Mouse (Mus musculus): ENCODE results near the gene Dok1. TPM values are rescaled to one million over a fixed set of nuclear protein-coding genes. Genes with fewer than 3 reads are reported as not detected.

Gene Dok1
- total RNA-seq, 2 experiments from 2014 or later: 1.8 to 2.7 TPM

GRCm38 (mm10) chr6:83053136-83053960 lies 20.1 kb upstream of the Dok1 start:
- DNase-seq (ENCODE audit: low spot score in 2 of 2): peak; percentile 38 to 49

DNA sequence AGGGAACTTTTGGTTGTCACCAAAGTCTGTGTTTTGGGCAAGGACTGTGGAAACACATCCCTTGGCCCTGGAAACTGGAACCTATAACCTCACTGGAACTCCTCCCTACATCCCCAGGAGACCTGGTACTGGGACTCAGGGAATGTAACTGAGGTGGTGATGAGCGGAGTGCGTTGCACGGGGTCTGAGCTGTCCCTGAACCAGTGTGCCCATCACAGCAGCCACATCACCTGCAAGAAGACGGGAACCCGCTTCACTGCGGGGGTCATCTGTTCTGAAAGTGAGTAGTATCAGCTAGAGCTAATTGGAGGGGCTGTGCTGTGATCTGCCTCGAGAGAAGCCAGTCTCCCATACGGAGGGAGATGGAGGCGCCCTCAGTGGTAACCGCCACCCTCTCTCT lies 16.1 kb upstream of the Dok1 start:
- DNase-seq (ENCODE audit: low spot score in 2 of 2): no peak

GRCm38 (mm10) chr6:83044742-83045141 lies 11.5 kb upstream of the Dok1 start:
- no peak for DNase-seq (ENCODE audit: low spot score in 2 of 2)

- no peak for DNase-seq (ENCODE audit: low spot score in 2 of 2)
Measured at GRCm38 (mm10) chr6:83043993-83044392, 10.7 kb upstream of the Dok1 start.

DNA sequence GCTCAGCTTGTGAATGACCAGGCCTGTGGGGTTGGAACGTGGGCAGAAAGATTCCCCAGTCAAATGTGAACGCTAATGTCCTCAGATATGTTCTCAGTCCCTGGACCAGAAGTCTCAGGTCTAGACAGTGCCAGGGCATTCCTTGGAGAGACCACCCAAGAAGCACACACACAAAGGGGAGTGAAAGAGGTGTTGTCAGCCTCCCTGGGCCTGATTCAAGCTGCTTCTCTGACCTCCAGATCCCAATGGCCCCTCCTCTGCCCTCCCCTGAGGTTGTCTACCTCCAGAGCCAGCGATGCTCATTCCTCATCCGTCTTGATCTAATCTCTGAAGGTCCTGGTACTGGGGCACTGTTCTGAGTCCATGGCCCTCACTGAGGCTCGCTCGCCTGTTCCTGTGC lies 10.3 kb upstream of the Dok1 start:
- no peak for DNase-seq (ENCODE audit: low spot score in 2 of 2)

- DNase-seq (ENCODE audit: low spot score in 2 of 2): no peak
Measured at GRCm38 (mm10) chr6:83040601-83041000, 7.3 kb upstream of the Dok1 start.

GRCm38 (mm10) chr6:83038496-83039012 lies 5.3 kb upstream of the Dok1 start:
- DNase-seq (ENCODE audit: low spot score in 2 of 2): peak; percentile 84 to 93

DNA sequence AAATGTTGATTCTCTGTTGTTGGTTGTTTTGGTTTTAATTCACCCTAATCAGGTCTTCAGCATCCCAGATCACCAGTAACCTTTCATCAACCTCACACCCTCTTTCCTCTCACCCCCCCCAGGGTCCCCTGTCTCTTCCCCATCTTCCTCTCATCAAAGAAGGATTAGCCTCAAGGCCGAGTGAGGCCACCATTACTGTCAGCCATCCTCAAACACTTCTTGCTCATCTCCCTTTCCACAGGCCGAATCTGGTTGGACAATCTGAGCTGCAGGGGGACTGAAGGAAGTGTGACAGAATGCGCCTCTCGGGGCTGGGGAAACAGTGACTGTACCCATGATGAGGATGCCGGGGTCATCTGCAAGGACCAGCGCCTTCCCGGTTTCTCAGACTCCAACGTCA lies 3.9 kb upstream of the Dok1 start:
- DNase-seq (ENCODE audit: low spot score in 2 of 2): no peak

- no peak for DNase-seq (ENCODE audit: low spot score in 2 of 2)
Measured at GRCm38 (mm10) chr6:83034463-83035055, 1.3 kb upstream of the Dok1 start.

- peak in 1 of 2 experiments; percentile 18 for DNase-seq (ENCODE audit: low spot score in 2 of 2)
Measured at GRCm38 (mm10) chr6:83032769-83033191, 491 bp downstream of the Dok1 start.

DNA sequence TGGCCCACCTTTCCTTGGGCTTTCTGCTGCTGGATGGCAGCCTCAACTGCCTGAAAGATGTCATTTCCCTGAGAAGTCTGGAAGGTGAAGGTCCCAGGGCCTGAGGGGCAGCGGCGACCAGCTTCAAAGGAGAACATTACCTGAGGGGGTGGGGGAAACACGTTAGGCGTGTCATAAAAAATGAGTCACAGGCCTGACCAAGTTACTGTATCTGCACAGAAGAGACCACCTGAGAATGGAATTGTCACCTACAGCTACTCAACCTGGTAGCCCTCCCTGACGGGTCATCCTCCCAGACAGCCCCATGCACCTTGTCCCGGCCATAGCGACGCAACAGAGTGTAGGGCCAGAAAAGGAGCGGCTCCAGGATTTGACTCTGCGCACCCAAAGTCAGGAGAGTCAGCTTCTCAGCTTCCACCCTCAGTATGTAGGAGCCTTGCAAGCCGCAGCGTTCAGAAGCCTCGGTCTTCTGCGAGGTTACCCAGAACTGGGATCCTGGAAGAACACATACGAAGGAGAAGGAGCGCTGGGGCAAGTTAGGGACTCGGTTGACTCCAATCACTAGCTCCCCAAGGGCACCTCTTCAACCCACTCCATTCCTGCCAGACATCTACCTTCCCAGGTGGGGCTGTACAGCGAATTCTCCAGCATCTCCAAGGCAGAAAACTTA lies 1.2 kb downstream of the Dok1 start:
- DNase-seq (ENCODE audit: low spot score in 2 of 2): no peak

GRCm38 (mm10) chr6:83031111-83031510 lies 2.2 kb downstream of the Dok1 start:
- DNase-seq (ENCODE audit: low spot score in 2 of 2): no peak

DNA sequence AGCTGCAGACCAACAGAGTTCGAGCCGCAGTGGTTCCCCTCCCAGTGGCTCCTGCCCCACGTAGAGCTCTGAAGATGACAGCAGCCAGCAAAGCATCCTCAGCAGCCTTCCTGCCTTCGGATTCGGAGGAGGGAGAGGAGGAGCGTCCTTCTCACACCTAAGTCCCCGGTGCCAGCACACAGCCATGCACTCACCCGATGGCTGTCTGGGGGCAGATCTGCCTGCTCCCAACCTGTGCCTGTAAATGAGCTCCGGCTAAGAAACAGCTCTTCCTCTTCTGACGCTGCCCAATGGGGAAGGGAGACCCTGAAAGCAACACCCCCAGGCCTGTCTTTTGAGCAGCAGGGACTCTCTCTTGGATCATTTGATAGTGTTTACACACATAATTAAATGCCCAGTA lies 3.5 kb downstream of the Dok1 start:
- DNase-seq (ENCODE audit: low spot score in 2 of 2): no peak

DNA sequence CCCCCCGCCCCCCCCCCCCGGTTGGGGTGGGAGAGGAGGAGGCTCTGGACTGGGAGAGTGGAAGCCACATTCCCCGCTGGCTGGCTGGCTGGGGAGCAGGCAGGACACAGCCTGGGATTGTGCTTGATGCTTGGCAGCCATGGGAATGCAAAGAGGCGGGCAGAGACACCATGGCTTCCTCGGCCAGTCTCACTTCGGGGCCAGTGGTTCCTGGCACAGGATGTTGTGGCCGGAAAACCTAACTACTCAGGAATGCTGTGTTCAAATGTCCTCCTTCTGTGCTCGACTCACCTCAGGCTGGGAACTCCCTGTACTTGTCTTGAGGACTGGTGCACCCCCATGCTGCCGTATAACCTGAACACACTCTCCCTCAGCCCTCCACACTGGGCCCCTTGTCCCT lies 5.6 kb downstream of the Dok1 start:
- DNase-seq (ENCODE audit: low spot score in 2 of 2): no peak

GRCm38 (mm10) chr6:83027293-83027692 lies 6.0 kb downstream of the Dok1 start:
- no peak for DNase-seq (ENCODE audit: low spot score in 2 of 2)

GRCm38 (mm10) chr6:83025221-83025620 lies 8.1 kb downstream of the Dok1 start:
- DNase-seq (ENCODE audit: low spot score in 2 of 2): no peak

GRCm38 (mm10) chr6:83024421-83024820 lies 8.8 kb downstream of the Dok1 start:
- DNase-seq (ENCODE audit: low spot score in 2 of 2): no peak

- DNase-seq (ENCODE audit: low spot score in 2 of 2): no peak
Measured at GRCm38 (mm10) chr6:83023786-83024185, 9.5 kb downstream of the Dok1 start.

- DNase-seq (ENCODE audit: low spot score in 2 of 2): no peak
Measured at GRCm38 (mm10) chr6:83023008-83023407, 10.3 kb downstream of the Dok1 start.

- no peak for DNase-seq (ENCODE audit: low spot score in 2 of 2)
Measured at GRCm38 (mm10) chr6:83020836-83021593, 12.3 kb downstream of the Dok1 start.

DNA sequence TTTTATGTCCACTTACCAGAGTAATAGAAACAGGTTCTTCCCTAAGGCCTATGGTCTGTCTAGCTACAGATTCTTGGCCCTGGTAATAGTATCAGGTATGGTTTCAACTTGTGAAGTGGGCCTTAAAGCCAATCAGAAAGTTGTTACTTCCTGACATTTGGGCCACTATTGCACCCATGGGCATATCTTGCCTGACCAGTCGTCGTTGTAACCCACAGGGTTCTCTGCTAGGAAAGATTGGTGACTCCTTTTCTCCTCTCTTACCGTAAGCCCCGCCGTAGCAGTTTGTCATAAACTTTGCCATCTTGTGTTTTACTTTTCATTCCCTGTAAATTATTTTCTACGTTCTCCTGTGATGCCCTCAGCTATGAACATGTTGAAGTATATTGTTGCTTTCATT lies 13.2 kb downstream of the Dok1 start:
- DNase-seq (ENCODE audit: low spot score in 2 of 2): no peak
